Mouse (Mus musculus) bone marrow macrophage, adult 2 months (primary cell): ENCODE data around the gene Tex48. TPM values are rescaled to one million over a fixed set of nuclear protein-coding genes. Genes with fewer than 3 reads are reported as not detected.

Experiments used
- H3K27ac ChIP-seq: 2 replicates; pipeline ENCODE4 v1.5.1; 2012; ENCODE audit warnings: low read depth, low read length; ENCODE audit not compliant: insufficient read depth
- H3K4me1 ChIP-seq: 2 replicates; pipeline ENCODE4 v1.6.1; 2012; ENCODE audit warnings: low read length; ENCODE audit not compliant: control insufficient read depth, insufficient read depth
- H3K4me3 ChIP-seq: 2 replicates; pipeline ENCODE4 v1.5.1; 2012; ENCODE audit warnings: mild to moderate bottlenecking, low read length, moderate library complexity; ENCODE audit not compliant: insufficient read depth
- CTCF ChIP-seq: IDR thresholded peaks from 2 replicates; pipeline ENCODE4 v1.5.1; 2012; ENCODE audit warnings: low read depth, mild to moderate bottlenecking, low read length, moderate library complexity
- POLR2A ChIP-seq: IDR thresholded peaks from 2 replicates; pipeline ENCODE4 v1.6.1; 2012; ENCODE audit warnings: mild to moderate bottlenecking, low read depth, low read length, borderline replicate concordance
- polyA plus RNA-seq: library from polyadenylated mRNA; stranded (reverse); fragments of >200 nt; gene quantifications from 2 replicates; pipeline ENCODE4 v1.2.4, GENCODE M21; 2012; ENCODE audit not compliant: missing spikeins, insufficient read depth, insufficient read length

The Tex48 gene
- polyA plus RNA-seq, 1 experiment = not detected

GRCm38 (mm10) chr4:63572621-63573020 is 49.6 kb downstream of the Tex48 start:
- no peak for TF ChIP-seq POLR2A
- no peak for TF ChIP-seq CTCF
- no peaks in the 10 kb centered on the region for H3K4me1 ChIP-seq
- no peak overlapping the region for H3K27ac ChIP-seq
- no peak overlapping the region for H3K4me3 ChIP-seq

- H3K4me1 ChIP-seq = no peaks in the 10 kb centered on the region
- H3K27ac ChIP-seq = no peak overlapping the region
- H3K4me3 ChIP-seq = no peak overlapping the region
- TF ChIP-seq CTCF = no peak
- no peak for TF ChIP-seq POLR2A
These were observed 51.9 kb downstream of the Tex48 start for GRCm38 (mm10) chr4:63570208-63570781.

GRCm38 (mm10) chr4:63569322-63569721 is 52.9 kb downstream of the Tex48 start:
- H3K4me3 ChIP-seq = no peak overlapping the region
- TF ChIP-seq POLR2A (no peak), CTCF (no peak)
- no peak overlapping the region for H3K27ac ChIP-seq
- H3K4me1 ChIP-seq = no peaks in the 10 kb centered on the region

- Histone ChIP-seq H3K27ac (no peak overlapping the region), H3K4me3 (no peak overlapping the region), H3K4me1 (peaks cover 7% of the 10 kb centered on the region)
- TF ChIP-seq POLR2A = no peak
- TF ChIP-seq CTCF = no peak
These were observed 54.4 kb downstream of the Tex48 start for GRCm38 (mm10) chr4:63567712-63568390.

GRCm38 (mm10) chr4:63562742-63563141 is 59.5 kb downstream of the Tex48 start:
- Histone ChIP-seq H3K4me1 (peaks cover 38% of the 10 kb centered on the region), H3K27ac (peak overlapping the region; percentile 96), H3K4me3 (peak overlapping the region; percentile 47)
- TF ChIP-seq POLR2A (no peak), CTCF (no peak)

GRCm38 (mm10) chr4:63561861-63562675 is 60.2 kb downstream of the Tex48 start:
- H3K27ac ChIP-seq = peak overlapping the region; percentile 96
- TF ChIP-seq CTCF = no peak
- no peak for TF ChIP-seq POLR2A

GRCm38 (mm10) chr4:63560079-63560478 is 62.1 kb downstream of the Tex48 start:
- peak overlapping the region; percentile 86 for H3K4me3 ChIP-seq
- H3K4me1 ChIP-seq = peaks cover 56% of the 10 kb centered on the region
- peak overlapping the region; percentile 96 for H3K27ac ChIP-seq
- TF ChIP-seq CTCF = no peak
- no peak for TF ChIP-seq POLR2A

More at GRCm38 (mm10) chr4:63561861-63562675, 60.2 kb downstream of the Tex48 start:
- peak overlapping the region; percentile 47 for H3K4me3 ChIP-seq
- H3K4me1 ChIP-seq = peaks cover 43% of the 10 kb centered on the region

GRCm38 (mm10) chr4:63559127-63559697 is 63.0 kb downstream of the Tex48 start:
- peaks cover 58% of the 10 kb centered on the region for H3K4me1 ChIP-seq
- TF ChIP-seq CTCF = no peak
- TF ChIP-seq POLR2A = no peak
- H3K4me3 ChIP-seq = peak overlapping the region; percentile 86
- H3K27ac ChIP-seq = peak overlapping the region; percentile 96

GRCm38 (mm10) chr4:63558407-63559081 is 63.7 kb downstream of the Tex48 start, which contains the start of gene Tmem268:
Tmem268 (plus strand) TSS chr4:63558781.
- peak; percentile 45; the same call in 1 of the 2 replicates for TF ChIP-seq POLR2A
- no peak for TF ChIP-seq CTCF
- Histone ChIP-seq H3K27ac (peak within 1 kb of the TSS; percentile 96), H3K4me1 (peaks cover 58% of the 10 kb centered on the region), H3K4me3 (peak within 1 kb of the TSS; percentile 86)
